In the genomic region with DNA sequence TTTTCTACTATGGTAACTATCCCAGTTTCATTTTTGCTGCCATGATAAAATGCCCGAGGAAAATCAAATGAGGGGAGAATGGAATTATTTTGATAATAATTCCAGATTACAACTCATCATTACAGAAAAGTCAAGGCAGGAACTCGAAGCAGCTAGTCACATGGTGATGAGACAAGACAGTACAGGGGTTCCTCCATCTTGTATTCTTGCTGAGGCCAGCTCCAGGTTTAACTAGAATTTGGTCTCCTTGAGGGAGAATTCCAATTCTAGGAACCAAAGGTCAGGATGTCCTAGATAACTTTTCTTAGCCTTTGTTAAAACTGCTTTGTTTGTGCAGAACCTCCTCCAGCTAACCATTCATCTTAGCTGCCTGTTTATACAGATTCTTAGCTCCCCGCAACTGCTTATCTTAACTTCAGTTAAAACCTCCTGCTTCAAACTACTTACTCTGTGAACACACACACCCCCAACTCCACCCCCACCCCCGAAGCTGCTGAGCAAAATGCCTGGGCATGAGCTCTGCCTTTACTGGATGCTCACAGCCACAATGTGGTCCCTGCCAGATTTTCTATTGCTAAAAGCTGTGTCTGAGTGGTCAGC, we compare ENCODE assay signal across 1 mouse cellular context.
TF ChIP-seq lines count a peak whose summit lies in the region.

No protein-coding gene starts in this region.

TF ChIP-seq in MEL, 35 proteins besides CTCF, POLR2A, EP300 and RAD21 (continued from another document):
- TF ChIP-seq MYB (IDR thresholded peaks at IDR 0.05; ENCODE audit: low read depth, low read length) (0 out of 2 replicates have a peak, but pooled peaks have one; percentile 61), BHLHE40 (IDR thresholded peaks at IDR 0.05; ENCODE audit: borderline replicate concordance, low read depth, low read length) (no peak), GATA1 (IDR thresholded peaks at IDR 0.05; ENCODE audit: low read depth, low read length) (peak; percentile 61), USF1 (IDR thresholded peaks at IDR 0.05; ENCODE audit: low read depth, low read length) (peak; percentile 50), ETS1 (IDR thresholded peaks at IDR 0.05; ENCODE audit: low read depth, low read length) (peak; percentile 41; the same call in 1 of the 2 replicates), TBP (IDR thresholded peaks at IDR 0.05; ENCODE audit: low read depth, low read length) (no peak), ZC3H11A (IDR thresholded peaks at IDR 0.05; ENCODE audit: low read depth, low read length) (no peak), KAT2A (conservative IDR thresholded peaks at IDR 0.05; ENCODE audit: low read depth, low read length) (no peak), POLR2AphosphoS5 (IDR thresholded peaks at IDR 0.05; ENCODE audit: borderline replicate concordance, low read depth, low read length) (no peak), TCF12 (IDR thresholded peaks at IDR 0.05; ENCODE audit: low read depth, low read length) (no peak), TAL1 (IDR thresholded peaks at IDR 0.05; ENCODE audit: low read length) (peak; percentile 42; the same call in 1 of the 2 replicates), POLR2AphosphoS2 (IDR thresholded peaks at IDR 0.05; ENCODE audit: low read length) (no peak), UBTF (IDR thresholded peaks at IDR 0.05; ENCODE audit: borderline replicate concordance, insufficient read depth, low read depth, low read length) (no peak), MXI1 (IDR thresholded peaks at IDR 0.05; ENCODE audit: low read depth, low read length) (no peak), GABPA (IDR thresholded peaks at IDR 0.05; ENCODE audit: low read depth, low read length) (no peak), ELF1 (IDR thresholded peaks at IDR 0.05; ENCODE audit: low read depth, low read length) (no peak), NRF1 (IDR thresholded peaks at IDR 0.05; ENCODE audit: insufficient read depth, low read depth, low read length, poor library complexity, severe bottlenecking) (no peak), JUND (IDR thresholded peaks at IDR 0.05; ENCODE audit: low read depth, low read length) (no peak), USF2 (IDR thresholded peaks at IDR 0.05; ENCODE audit: borderline replicate concordance in 1 of 2, insufficient read depth in 1 of 2, low read depth in 1 of 2, low read length in 2 of 2) (no peak), HCFC1 (IDR thresholded peaks at IDR 0.05; ENCODE audit: low read depth, low read length) (no peak), CHD2 (IDR thresholded peaks at IDR 0.05; ENCODE audit: low read length) (no peak), NELFE (IDR thresholded peaks at IDR 0.05; ENCODE audit: low read depth, low read length) (no peak), MAZ (IDR thresholded peaks at IDR 0.05; ENCODE audit: low read depth, low read length) (no peak), CHD1 (IDR thresholded peaks at IDR 0.05; ENCODE audit: low read depth, low read length) (no peak), MAFK (IDR thresholded peaks at IDR 0.05; ENCODE audit: borderline replicate concordance, low read depth, low read length) (no peak), MYC (IDR thresholded peaks at IDR 0.05; ENCODE audit: low read depth, low read length) (no peak), ZMIZ1 (IDR thresholded peaks at IDR 0.05; ENCODE audit: low read depth, low read length) (no peak), ZNF384 (IDR thresholded peaks at IDR 0.05; ENCODE audit: low read depth, low read length) (no peak), MEF2A (IDR thresholded peaks at IDR 0.05; ENCODE audit: extremely low read depth, insufficient replicate concordance, low read depth, low read length, poor library complexity, severe bottlenecking) (no peak), SIN3A (IDR thresholded peaks at IDR 0.05; ENCODE audit: low read length) (peak; percentile 35; the same call in 1 of the 2 replicates), SMC3 (IDR thresholded peaks at IDR 0.05; ENCODE audit: low read depth, low read length) (0 out of 2 replicates have a peak, but pooled peaks have one; percentile 7)
